In the genomic region with DNA sequence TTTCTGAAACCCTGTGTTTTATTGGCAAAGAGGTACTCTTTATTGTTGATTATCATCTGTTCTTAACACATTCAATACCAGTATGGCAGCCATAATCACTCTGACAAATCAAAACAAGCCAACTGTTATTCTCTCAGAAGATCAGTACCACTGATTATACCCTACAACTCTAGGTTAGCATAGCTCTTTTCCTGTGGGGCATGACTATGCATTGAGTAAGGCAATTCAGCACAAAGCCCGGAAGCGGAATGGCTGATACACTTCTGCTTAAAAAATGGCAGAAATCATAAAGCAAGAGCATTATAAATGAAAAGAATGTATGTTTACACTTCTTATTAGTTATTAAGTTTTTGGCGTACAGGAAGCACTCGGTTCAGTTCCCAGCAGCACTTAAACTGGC, we compare ENCODE assay signal across 12 mouse cellular contexts. TPM values are rescaled to one million over a fixed set of nuclear protein-coding genes. Genes with fewer than 3 reads are reported as not detected.
A peak's percentile ranks its signal among the peaks of the same experiment; 100 is the strongest.
DNase-seq lines count a peak whose midpoint lies in the region; ATAC-seq and TF ChIP-seq lines count a peak whose summit lies in the region.
"Had no signal": no experiment of that assay in that cellular context is flagged by ENCODE, and none has a peak within 500 bp of the region (broad histone marks: within the 10 kb centered on the region; RNA-seq: fewer than 3 reads in every experiment).

No protein-coding gene starts in this region.

- H3K9ac ChIP-seq in forebrain, embryonic 16.5 days (replicated peaks; ENCODE audit: low read depth, low read length) = no peak overlapping the region
- no peak overlapping the region for H3K9ac ChIP-seq in midbrain, embryonic 16.5 days (ENCODE audit: low read depth, low read length)
- H3K9ac ChIP-seq: limb, embryonic 15.5 days had no signal

- 83% methylated on average over 4 of the region's 4 CpGs for WGBS in forebrain, embryonic 16.5 days
- 93% methylated on average over 4 of the region's 4 CpGs for WGBS in midbrain, embryonic 16.5 days

- peak overlapping the region; percentile 6; the same call in 1 of the 2 replicates for H3K4me2 ChIP-seq in forebrain, embryonic 16.5 days (ENCODE audit: low read length)
- peak overlapping the region; percentile 23 for H3K4me2 ChIP-seq in midbrain, embryonic 16.5 days (ENCODE audit: low read length)
- H3K4me2 ChIP-seq: limb, embryonic 15.5 days had no signal

- peak; percentile 22 for ATAC-seq in CD4-positive, CD25-positive, alpha-beta regulatory T cell, adult 4 months
- no peak for ATAC-seq in forebrain, embryonic 16.5 days
- ATAC-seq in midbrain, embryonic 16.5 days = no peak

- H3K27ac ChIP-seq in layer of hippocampus, adult 2 months = no peak overlapping the region
- no peak overlapping the region for H3K27ac ChIP-seq in forebrain, embryonic 16.5 days (ENCODE audit: low read length)
- H3K27ac ChIP-seq in midbrain, embryonic 16.5 days (ENCODE audit: low read length) = no peak overlapping the region
- H3K27ac ChIP-seq: kidney, postnatal 0 days; limb, embryonic 15.5 days had no signal

- 0 out of 2 replicates have a peak, but pooled peaks cover 2% of the 10 kb centered on the region for H3K36me3 ChIP-seq in forebrain, embryonic 16.5 days (ENCODE audit: control insufficient read depth, insufficient read depth)
- H3K36me3 ChIP-seq in midbrain, embryonic 16.5 days (ENCODE audit: control insufficient read depth, insufficient read depth, low read length) = no peaks in the 10 kb centered on the region; the same call in 1 of the 2 replicates

- peaks cover 26% of the 10 kb centered on the region for H3K4me1 ChIP-seq in forebrain, embryonic 16.5 days (replicated peaks; ENCODE audit: control insufficient read depth, insufficient read depth, low read length)
- peaks cover 29% of the 10 kb centered on the region for H3K4me1 ChIP-seq in midbrain, embryonic 16.5 days (ENCODE audit: control insufficient read depth, insufficient read depth, low read length)

- H3K9me3 ChIP-seq in forebrain, embryonic 16.5 days (ENCODE audit: control insufficient read depth, low read length) = no peaks in the 10 kb centered on the region
- H3K9me3 ChIP-seq in midbrain, embryonic 16.5 days (replicated peaks; ENCODE audit: control insufficient read depth, low read length, poor library complexity, severe bottlenecking) = no peaks in the 10 kb centered on the region
- H3K9me3 ChIP-seq: limb, embryonic 15.5 days had no signal

- H3K27me3 ChIP-seq in forebrain, embryonic 16.5 days (replicated peaks; ENCODE audit: control insufficient read depth, insufficient read depth, low read length) = no peaks in the 10 kb centered on the region
- H3K27me3 ChIP-seq in midbrain, embryonic 16.5 days (ENCODE audit: control insufficient read depth, insufficient read depth, low read depth, low read length) = no peaks in the 10 kb centered on the region
- H3K27me3 ChIP-seq: limb, embryonic 15.5 days had no signal

- peak overlapping the region; percentile 97 for H3K4me3 ChIP-seq in layer of hippocampus, adult 2 months
- H3K4me3 ChIP-seq in forebrain, embryonic 16.5 days (replicated peaks; ENCODE audit: low read length) = no peak overlapping the region
- no peak overlapping the region for H3K4me3 ChIP-seq in midbrain, embryonic 16.5 days (ENCODE audit: low read depth, low read length)
- H3K4me3 ChIP-seq: limb, embryonic 15.5 days had no signal

- no peak for DNase-seq in layer of hippocampus, adult 2 months (ENCODE audit: low spot score in 2 of 2)
- no peak for DNase-seq in layer of hippocampus, postnatal 14 days (ENCODE audit: low spot score in 2 of 2)
- no peak for DNase-seq in urinary bladder, adult 2 months (ENCODE audit: low spot score)
- no peak for DNase-seq in left cerebral cortex, adult 18-20 months (ENCODE audit: low spot score in 2 of 2)
- no peak for DNase-seq in gastrocnemius, postnatal 25 days
- DNase-seq: heart, postnatal 14 days; lung, postnatal 4 days had no signal

- no peak for TF ChIP-seq CTCF in layer of hippocampus, adult 2 months (conservative IDR thresholded peaks at IDR 0.05)

RNA-seq across cellular contexts. Expression of gene Fbxo33, which starts 3.3 kb away (rescaled TPM):
- total RNA-seq in layer of hippocampus, adult 2 months (2021) = 10 to 100 TPM; 55.9 to 61.1 TPM
- 10 to 100 TPM; 32.3 to 34.0 TPM for total RNA-seq in layer of hippocampus, postnatal 14 days (2021)
- polyA plus RNA-seq in CD4-positive, CD25-positive, alpha-beta regulatory T cell, adult 4 months (2017; shearing (Covaris generic)) = 10 to 100 TPM; 13.9 to 19.5 TPM
- polyA plus RNA-seq in forebrain, embryonic 16.5 days (2015; fragmentation: Nextera tagmentation; extraction: Ambion mirVana) = 9.2 and 9.8 TPM in 2 replicates
- 6.5 and 6.9 TPM in 2 replicates for polyA plus RNA-seq in midbrain, embryonic 16.5 days (2015; fragmentation: Nextera tagmentation; extraction: Ambion mirVana)
- 14.9 and 17.8 TPM in 2 replicates for polyA plus RNA-seq in urinary bladder, adult 2 months (2012; rRNA removed)
- 10 to 100 TPM; 74.9 to 91.7 TPM for total RNA-seq in left cerebral cortex, adult 18-20 months (2021)
- 1 to 10 TPM; 3.1 to 3.3 TPM for total RNA-seq in gastrocnemius, postnatal 25 days (2021)

Comparison
In these comparisons a context has a peak if more than half of its experiments do, and no peak if none do; other contexts are left out.
1. RNA of gene Fbxo33, which starts 3.3 kb away (total RNA-seq): 74.9 to 91.7 TPM in left cerebral cortex, adult 18-20 months, 55.9 to 61.1 TPM in layer of hippocampus, adult 2 months and 32.3 to 34.0 TPM in layer of hippocampus, postnatal 14 days; 3.1 to 3.3 TPM in gastrocnemius, postnatal 25 days; every median in the first group is over 4 times any median in the second.